Mouse (Mus musculus) kidney, adult 2 months (tissue): ENCODE measurements around the gene Utf1.

Source experiments
- CTCF ChIP-seq: fragments of 200-500 bp; conservative IDR thresholded peaks from 2 replicates; pipeline ENCODE4 v1.5.1; 2011; ENCODE audit warnings: low read depth, mild to moderate bottlenecking, control low read depth, low read length, moderate library complexity, mixed read lengths; ENCODE audit not compliant: insufficient read depth, insufficient read length
- POLR2A ChIP-seq: fragments of 200-500 bp; IDR thresholded peaks from one replicate; pipeline ENCODE4 v1.6.1; 2011; ENCODE audit warnings: low read depth, low read length, control low read depth

- TF ChIP-seq CTCF: peak; percentile 58
- TF ChIP-seq POLR2A: no peak
These were observed 51.1 kb downstream of the Utf1 start for GRCm38 (mm10) chr7:139994676-139995075.
